Mouse (Mus musculus) hindlimb bud, embryonic 11.5 days (tissue): ENCODE data around the gene Cd151.
"Not testable (repeated sequence)": the region's sequence is repeated elsewhere in the genome, so short reads cannot be mapped to it uniquely, and the experiment has no call there.

Experiments
- DNase-seq: peaks from one replicate; pipeline ENCODE4 v3.0.0-alpha.2; 2012; ENCODE audit warnings: low read depth, low spot score; ENCODE audit errors: extremely low spot score

The Cd151 gene

DNA sequence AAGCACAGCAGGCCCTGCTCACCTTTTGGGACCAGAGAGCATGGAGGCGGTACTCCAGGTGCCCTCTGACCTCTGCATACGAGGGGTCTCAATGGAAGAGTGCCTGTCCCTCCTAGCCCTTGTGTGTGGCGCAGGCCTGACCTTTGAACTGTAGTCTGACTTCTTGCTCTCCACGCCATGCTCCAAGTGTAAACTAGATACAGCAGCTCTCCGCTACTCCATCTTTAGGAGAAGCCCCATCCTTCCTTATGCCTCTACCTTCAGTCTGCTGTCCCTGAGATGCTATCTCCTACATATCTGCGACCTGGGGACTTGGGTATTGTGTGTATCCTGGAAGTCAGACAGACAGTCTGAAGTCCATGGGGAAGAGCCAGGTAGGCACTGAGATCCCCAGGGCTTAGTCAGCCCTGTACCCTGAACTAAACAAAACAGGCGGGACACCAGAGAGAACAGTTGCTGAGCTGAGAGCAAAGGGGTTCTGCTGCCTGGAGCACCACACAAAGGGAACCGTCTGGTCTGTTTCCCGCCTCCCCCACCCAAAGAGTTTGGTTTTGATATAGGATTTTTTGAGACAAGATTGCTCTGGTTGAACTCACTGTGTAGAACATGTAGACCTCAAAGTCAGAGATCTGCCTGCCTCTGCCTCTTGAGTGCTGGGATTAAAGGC lies 31.2 kb upstream of the Cd151 start:
- DNase-seq: no peak

DNA sequence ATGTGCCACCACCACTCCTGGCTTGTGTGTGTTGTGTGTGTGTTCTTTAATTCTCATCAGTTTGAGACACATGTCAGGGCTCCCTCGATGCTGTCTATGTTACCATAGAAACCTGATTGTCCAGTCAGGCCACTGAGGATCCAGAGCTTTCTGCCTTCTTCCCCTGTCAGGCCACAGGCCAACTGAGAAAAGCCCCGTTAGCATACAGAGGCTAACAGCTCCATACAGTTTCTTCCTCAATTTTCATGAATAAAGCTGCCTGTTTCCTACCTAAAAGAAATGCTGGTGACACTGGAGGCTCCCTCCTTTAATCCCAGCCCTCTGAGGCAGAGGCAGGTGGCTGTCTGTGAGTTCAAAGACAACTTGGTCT lies 30.7 kb upstream of the Cd151 start:
- no peak for DNase-seq

GRCm38 (mm10) chr7:141437178-141438120 lies 29.7 kb upstream of the Cd151 start, which contains the start of gene Slc25a22:
Gene Slc25a22 (minus strand): TSS chr7:141437892.
- DNase-seq: no peak

GRCm38 (mm10) chr7:141438201-141438968 lies 28.8 kb upstream of the Cd151 start:
- no peak for DNase-seq

GRCm38 (mm10) chr7:141439140-141439679 lies 28.0 kb upstream of the Cd151 start:
- DNase-seq: no peak

- no peak for DNase-seq
Measured at GRCm38 (mm10) chr7:141439811-141440210, 27.4 kb upstream of the Cd151 start.

GRCm38 (mm10) chr7:141440613-141441012 lies 26.6 kb upstream of the Cd151 start:
- no peak for DNase-seq

DNA sequence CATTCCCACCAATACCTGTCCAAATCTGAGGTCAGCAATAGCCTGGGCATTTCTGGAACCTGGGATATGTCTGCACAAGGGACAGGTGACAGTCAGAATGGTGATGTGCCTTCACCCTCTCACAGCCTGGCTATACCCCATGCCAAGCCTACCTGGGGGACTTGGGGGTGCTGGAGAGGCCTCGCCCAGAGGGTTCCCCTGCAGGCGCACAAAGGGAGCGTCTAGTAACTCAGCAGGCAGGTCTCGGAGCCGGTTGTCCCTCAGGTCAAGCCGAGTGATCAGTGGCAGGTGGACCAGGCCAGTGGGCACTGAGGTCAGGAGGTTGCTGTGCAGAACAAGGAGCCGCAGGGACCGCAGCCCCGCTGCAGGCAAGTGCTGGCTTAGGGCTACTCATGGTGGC lies 25.7 kb upstream of the Cd151 start:
- no peak for DNase-seq

DNA sequence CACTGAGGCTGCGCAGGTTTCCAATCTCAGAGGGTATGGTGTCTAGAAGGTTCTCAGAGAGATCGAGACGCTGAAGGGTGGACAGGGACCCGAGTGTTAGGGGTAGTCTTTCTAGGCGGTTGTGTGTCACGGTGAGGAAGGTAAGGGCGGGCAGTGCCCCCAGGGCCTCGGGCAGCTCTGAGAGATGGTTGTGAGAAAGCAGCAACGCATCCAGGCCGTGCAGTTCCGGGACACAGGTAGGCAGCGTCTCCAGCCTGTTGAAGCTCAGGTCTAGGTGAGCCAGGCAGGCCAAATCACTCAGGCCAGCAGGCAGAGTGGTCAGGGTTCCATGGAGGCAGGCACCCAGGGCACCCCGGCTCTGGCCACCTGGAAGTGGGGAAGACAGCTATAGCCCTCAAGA lies 25.0 kb upstream of the Cd151 start:
- no peak for DNase-seq

DNA sequence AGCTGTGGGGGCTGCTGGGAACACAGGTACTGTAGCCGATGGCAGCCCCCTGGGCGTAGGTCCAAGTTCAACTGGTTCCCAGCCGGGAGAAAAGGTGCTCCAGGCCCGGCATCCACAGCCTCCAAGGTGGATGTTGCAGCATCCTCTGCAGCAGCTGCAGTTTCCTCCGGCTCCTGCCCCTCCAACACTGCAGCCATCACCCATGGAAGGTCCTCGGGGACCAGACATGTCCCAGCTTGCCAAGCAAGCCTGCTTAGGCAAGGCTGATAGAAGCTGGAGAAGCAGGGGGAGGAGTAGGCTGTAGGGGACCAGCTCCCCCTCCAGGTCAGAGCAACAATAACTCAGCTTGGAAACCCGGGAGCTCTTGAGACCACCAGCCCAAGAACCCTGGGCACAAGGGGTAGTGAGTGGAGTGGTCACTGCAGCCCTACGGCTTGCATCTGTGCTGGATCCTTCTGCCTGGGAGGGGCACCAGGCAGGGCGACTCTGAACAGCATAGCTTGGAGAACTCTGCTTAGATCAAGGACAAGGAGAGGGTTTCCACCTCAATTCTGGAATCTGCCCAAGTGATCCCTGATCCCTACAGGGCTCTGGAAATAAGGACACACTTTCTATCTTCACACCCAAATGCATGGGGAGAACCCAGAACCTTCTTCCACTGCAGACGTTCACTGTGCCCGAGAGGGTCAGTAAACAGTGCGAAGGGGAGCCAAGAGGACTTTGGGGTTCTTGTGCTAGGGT lies 23.9 kb upstream of the Cd151 start:
- DNase-seq: no peak

DNA sequence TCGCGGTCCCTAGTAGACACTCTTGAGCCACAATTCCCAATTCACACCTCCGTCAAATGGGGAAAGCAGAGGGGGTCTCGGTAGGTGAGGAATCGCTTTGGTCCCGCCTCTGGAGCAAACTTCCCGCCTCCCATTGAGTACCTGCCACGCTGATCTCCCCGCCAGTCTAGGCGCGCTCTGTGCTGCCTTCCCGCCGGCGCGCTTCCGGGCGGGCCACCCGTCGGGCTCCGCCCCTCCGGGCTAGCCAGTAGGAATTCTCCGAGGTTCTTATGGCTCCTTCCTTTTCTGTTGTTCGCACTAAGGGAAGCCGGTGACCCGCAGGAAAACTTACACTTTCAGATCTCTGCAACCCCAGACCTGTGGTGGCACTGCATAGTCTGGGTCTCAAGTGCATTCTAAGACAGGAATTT lies 23.4 kb upstream of the Cd151 start, which contains the start of gene Pidd1:
Pidd1 (minus strand) TSS at position 198 of the 410 bp plus-strand sequence.
- DNase-seq: no peak

- not testable (repeated sequence) for DNase-seq
Measured at GRCm38 (mm10) chr7:141446374-141446773, 20.8 kb upstream of the Cd151 start.

DNA sequence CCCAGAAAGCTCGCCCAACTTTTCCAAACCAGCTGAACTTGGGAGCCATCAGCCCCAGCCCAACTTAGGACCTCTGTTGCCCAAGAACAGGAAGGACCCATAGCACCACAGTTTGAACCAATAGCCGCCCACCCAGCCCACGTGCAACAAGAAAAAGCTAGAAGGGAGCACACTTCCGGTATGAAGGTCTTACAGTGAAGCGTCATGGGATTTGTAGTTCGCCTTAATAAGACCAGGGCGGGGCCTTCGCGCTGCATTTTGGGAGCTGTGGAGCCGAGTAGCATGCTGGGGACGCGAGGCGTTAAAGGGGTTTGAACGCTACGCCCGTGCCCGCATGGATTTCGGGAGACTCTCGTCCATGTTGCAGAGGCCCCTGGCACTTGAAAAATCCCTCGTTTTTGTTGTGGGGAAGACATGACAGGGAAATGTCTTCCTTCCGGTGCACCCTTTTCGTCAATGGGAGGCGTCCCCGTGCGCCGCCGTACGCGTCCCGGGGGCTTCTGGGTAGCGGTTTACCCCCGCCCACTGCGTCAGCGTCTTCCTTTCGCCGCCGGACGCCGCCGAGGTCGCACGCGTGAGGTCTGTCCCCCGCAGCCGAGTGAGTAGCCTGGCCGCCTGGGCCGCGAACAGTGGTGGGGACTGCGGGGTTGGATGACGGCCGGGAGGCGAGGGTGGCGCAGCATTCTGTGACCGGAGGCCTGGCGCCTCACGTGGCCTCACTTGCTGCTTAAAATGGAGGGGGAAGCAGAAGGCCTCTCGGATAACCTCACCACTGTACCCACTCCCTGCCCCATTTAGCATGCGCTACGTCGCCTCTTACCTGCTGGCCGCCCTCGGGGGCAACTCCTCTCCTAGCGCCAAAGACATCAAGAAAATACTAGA lies 19.8 kb upstream of the Cd151 start, which contains the start of gene Rplp2:
Rplp2 (plus strand) TSS at position 261 of the 882 bp plus-strand sequence.
- no peak for DNase-seq

- DNase-seq: no peak
Measured at GRCm38 (mm10) chr7:141451928-141452327, 15.3 kb upstream of the Cd151 start.

- DNase-seq: no peak
Measured at GRCm38 (mm10) chr7:141453636-141454035, 13.6 kb upstream of the Cd151 start.

DNA sequence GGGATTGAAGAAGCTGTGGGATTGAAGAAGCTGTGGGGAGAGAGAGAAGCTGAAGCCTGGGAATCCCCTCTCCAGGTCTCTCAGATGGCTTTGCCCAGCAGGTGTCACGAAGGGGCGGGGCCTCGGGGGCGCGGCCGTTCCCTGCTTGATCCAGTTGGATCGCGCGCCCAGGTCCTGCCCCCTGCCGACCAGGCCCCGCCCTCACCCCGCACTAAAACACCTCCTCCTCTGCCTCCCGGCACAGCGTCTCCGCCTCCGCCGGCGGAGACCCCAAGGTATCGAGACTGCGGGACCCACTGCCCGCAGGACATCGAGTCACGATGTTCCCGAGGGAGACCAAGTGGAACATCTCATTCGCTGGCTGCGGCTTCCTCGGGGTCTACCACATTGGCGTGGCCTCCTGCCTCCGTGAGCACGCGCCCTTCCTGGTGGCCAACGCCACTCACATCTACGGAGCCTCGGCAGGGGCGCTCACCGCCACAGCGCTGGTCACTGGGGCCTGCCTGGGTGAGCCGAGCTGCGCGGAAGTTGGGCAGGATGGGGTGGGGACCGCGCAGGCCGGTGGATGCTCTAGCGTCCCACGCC lies 12.1 kb upstream of the Cd151 start, which contains the start of gene Pnpla2:
Pnpla2 (plus strand) TSS at position 232 of the 585 bp plus-strand sequence.
- DNase-seq: no peak

GRCm38 (mm10) chr7:141455610-141456314 lies 11.4 kb upstream of the Cd151 start:
- DNase-seq: no peak

DNA sequence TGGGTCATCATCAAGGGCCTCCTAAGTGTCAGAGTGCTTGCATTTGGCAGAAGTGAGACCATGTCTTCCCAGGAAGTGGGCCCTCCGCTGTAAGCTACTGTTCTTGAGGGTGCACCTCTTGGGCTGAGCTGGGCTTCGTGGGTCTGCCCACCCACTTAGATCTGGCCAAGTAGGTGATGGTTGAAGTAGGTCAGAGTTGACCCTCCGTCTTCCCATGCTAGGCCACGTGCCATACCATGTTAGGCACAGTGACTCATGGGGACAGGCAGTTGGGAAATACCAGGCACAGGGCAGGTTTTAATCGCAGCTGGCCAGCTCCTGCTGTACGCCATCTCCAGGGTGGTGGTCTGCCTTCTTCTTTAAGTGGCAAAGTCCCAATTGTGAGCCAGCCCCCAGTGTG lies 10.5 kb upstream of the Cd151 start:
- no peak for DNase-seq
